Mouse (Mus musculus) liver, adult 2 months (tissue): ENCODE results near the gene Cenph.

Experiments used
- CTCF ChIP-seq: fragments of 200-500 bp; IDR thresholded peaks from 2 replicates; pipeline ENCODE4 v1.5.1; 2011; ENCODE audit warnings: low read depth, low read length, control low read depth
- POLR2A ChIP-seq: fragments of 200-500 bp; IDR thresholded peaks from 2 replicates; pipeline ENCODE4 v1.6.1; 2011; ENCODE audit warnings: low read length, control low read depth; ENCODE audit not compliant: insufficient read depth; ENCODE audit errors: extremely low read depth

GRCm38 (mm10) chr13:100774704-100775103 is 995 bp downstream of the Cenph start:
- TF ChIP-seq CTCF (no peak), POLR2A (no peak)
